Mouse (Mus musculus) myocyte (in vitro differentiated cells): ENCODE data around the gene Il9r. TPM values are rescaled to one million over a fixed set of nuclear protein-coding genes. Genes with fewer than 3 reads are reported as not detected.

ENCODE experiments used
- H3K27me3 ChIP-seq: one replicate; pipeline ENCODE4 v1.6.1; 2011; ENCODE audit not compliant: control insufficient read depth, insufficient read depth, insufficient read length
- H3K36me3 ChIP-seq: one replicate; pipeline ENCODE4 v1.6.1; 2011; ENCODE audit not compliant: control insufficient read depth, insufficient read depth
- H3K4me2 ChIP-seq: one replicate; pipeline ENCODE4 v1.6.1; 2011; ENCODE audit warnings: low read depth, control low read depth
- H3K4me3 ChIP-seq: one replicate; pipeline ENCODE4 v1.5.1; 2011; ENCODE audit warnings: mild to moderate bottlenecking, control low read depth, moderate library complexity
- H3K79me2 ChIP-seq: one replicate; pipeline ENCODE4 v1.6.1; 2011; ENCODE audit not compliant: control insufficient read depth, insufficient read depth
- H3ac ChIP-seq: one replicate; pipeline ENCODE4 v1.6.1; 2011; ENCODE audit not compliant: control insufficient read depth, insufficient read length
- CEBPB ChIP-seq: IDR thresholded peaks from 2 replicates; pipeline ENCODE4 v1.6.1; 2011; ENCODE audit warnings: mild to moderate bottlenecking, moderate library complexity; ENCODE audit not compliant: poor library complexity, insufficient read depth, severe bottlenecking
- E2F4 ChIP-seq: IDR thresholded peaks from one replicate; pipeline ENCODE4 v1.6.1; 2011; ENCODE audit warnings: mild to moderate bottlenecking, control low read depth, moderate library complexity; ENCODE audit not compliant: insufficient read depth
- MAX ChIP-seq: IDR thresholded peaks from one replicate; pipeline ENCODE4 v1.6.1; 2011; ENCODE audit warnings: low read depth, mild to moderate bottlenecking, control low read depth
- MYOD1 ChIP-seq, 3 experiments: IDR thresholded peaks; one replicate each; pipeline ENCODE4 v1.6.1; 2011; ENCODE audit warnings: control low read depth in 2 of 3, low read depth in 2 of 3, mild to moderate bottlenecking in 2 of 3, moderate library complexity in 1 of 3; ENCODE audit not compliant: insufficient read length in 2 of 3, control insufficient read depth in 1 of 3
- MYOG ChIP-seq, 3 experiments: IDR thresholded peaks; one replicate each; pipeline ENCODE4 v1.6.1; 2011; ENCODE audit warnings: control low read depth in 2 of 3, low read depth in 2 of 3, mild to moderate bottlenecking in 2 of 3; ENCODE audit not compliant: insufficient read length in 2 of 3, control insufficient read depth in 1 of 3, insufficient read depth in 1 of 3
- POLR2A ChIP-seq: IDR thresholded peaks from one replicate; pipeline ENCODE4 v1.6.1; 2011; ENCODE audit warnings: low read depth, mild to moderate bottlenecking, control low read depth, moderate library complexity; ENCODE audit not compliant: insufficient read length
- POLR2AphosphoS2 ChIP-seq: IDR thresholded peaks from one replicate; pipeline ENCODE4 v1.6.1; 2011; ENCODE audit warnings: low read depth, control low read depth; ENCODE audit not compliant: insufficient read length
- REST ChIP-seq: IDR thresholded peaks from one replicate; pipeline ENCODE4 v1.6.1; 2011; ENCODE audit warnings: mild to moderate bottlenecking, control low read depth, moderate library complexity; ENCODE audit not compliant: insufficient read depth, insufficient read length
- SRF ChIP-seq: IDR thresholded peaks from one replicate; pipeline ENCODE4 v1.6.1; 2011; ENCODE audit warnings: low read depth; ENCODE audit not compliant: control insufficient read depth, insufficient read length
- TCF12 ChIP-seq: IDR thresholded peaks from one replicate; pipeline ENCODE4 v1.6.1; 2011; ENCODE audit warnings: mild to moderate bottlenecking, control low read depth; ENCODE audit not compliant: poor library complexity, insufficient read depth, severe bottlenecking
- TCF3 ChIP-seq: IDR thresholded peaks from one replicate; pipeline ENCODE4 v1.6.1; 2011; ENCODE audit warnings: low read depth, control low read depth; ENCODE audit not compliant: insufficient read length
- USF1 ChIP-seq: IDR thresholded peaks from one replicate; pipeline ENCODE4 v1.6.1; 2011; ENCODE audit warnings: low read depth, mild to moderate bottlenecking, control low read depth, moderate library complexity
- polyA plus RNA-seq: library from polyadenylated mRNA; unstranded; fragments of >200 nt; fragmentation: generic; extraction: Trizol; gene quantifications from one replicate; pipeline ENCODE4 v1.2.1, GENCODE M21; 2012; ENCODE audit warnings: missing spikeins

The Il9r gene
- polyA plus RNA-seq, 1 experiment: 0.01 TPM

DNA sequence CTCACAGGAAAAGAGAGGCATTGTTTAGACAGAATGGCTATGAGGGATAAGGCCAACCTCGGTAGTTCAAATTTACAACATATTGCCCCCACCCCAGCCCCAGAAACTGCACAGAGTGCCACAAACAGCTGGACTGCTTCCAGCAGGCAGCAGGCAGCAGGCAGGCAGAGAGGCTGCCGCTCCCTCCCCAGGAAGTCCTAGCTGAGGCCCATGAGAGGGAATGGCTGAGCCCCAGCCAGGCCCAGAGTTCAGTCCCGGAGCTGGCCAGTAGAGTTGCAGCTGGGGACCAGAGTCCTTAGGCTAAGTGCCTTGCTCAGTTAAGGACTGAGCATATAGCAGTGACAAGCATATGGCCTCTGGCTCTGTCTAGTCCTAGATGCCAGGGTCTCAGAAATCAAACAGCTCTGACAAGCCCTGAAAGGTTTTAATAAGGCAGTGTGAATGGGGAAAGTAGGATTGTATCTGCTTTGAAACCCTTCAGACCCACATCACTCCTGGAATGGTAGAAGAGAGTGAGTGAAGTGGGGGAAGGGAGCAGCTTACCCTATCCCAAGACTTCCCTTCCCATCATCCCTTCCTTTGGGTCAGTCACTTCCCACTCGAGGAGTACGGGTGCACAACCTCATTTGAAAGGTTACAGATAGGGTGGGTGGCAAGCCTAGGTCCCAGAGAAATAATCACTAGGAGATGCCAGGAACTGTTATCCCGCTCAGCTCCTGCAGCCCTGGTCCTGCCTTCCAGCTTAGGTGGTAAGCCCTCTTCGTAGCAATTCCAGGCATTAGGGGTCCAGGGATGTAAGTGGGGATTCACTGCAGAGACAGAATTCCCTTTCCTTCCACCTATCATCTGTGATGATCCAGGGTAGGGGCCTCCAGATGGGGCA lies 25.4 kb upstream of the Il9r start:
- no peak overlapping the region for H3ac ChIP-seq
- H3K36me3 ChIP-seq: peaks cover 3% of the 10 kb centered on the region
- peak overlapping the region; percentile 76 for H3K4me2 ChIP-seq
- H3K4me3 ChIP-seq: peak overlapping the region; percentile 35
- no peaks in the 10 kb centered on the region for H3K27me3 ChIP-seq
- H3K79me2 ChIP-seq: peaks cover 12% of the 10 kb centered on the region
- no peak for TF ChIP-seq MYOD1 (IDR thresholded peaks at IDR 0.05; ENCODE audit: control insufficient read depth in 1 of 3, insufficient read length in 2 of 3, low read depth in 2 of 3)
- TF ChIP-seq SRF: no peak
- no peak for TF ChIP-seq CEBPB
- no peak for TF ChIP-seq POLR2AphosphoS2
- TF ChIP-seq MAX: no peak
- no peak for TF ChIP-seq USF1
- TF ChIP-seq TCF12: no peak
- no peak for TF ChIP-seq REST
- no peak for TF ChIP-seq POLR2A

DNA sequence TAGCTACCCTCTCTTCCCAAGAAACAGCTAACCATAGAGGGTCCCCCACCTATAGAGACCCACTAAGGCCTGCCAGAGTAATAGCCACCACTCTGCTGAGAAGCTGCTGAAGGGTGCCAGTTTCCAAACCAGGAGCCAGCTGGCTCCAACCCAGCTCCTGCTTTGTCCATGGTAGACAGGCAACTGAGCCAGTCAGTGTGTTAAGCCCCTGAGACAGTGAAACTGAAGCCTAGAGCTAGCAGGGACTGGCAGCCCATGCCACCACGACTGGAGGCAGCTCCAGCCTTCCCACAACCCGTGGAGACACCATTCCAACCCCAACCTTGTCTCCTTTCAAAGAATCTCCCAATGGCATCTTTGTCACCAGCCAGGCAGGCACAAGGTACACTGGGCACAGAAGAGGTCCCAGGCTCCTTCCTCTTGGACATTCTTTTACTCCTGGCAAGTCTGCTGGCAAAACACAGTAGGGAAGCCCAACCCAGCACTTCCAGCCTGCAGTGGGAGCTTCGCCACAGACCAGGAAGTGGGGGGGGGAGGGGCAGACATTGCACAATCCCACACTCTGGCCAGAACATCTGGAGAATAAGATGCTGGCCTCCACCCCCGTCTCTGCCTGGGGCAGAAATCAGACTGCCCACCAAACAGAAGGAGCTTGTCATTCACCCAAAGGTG lies 24.5 kb upstream of the Il9r start:
- Histone ChIP-seq H3K4me2 (peak overlapping the region; percentile 76), H3K79me2 (peaks cover 19% of the 10 kb centered on the region), H3ac (no peak overlapping the region), H3K4me3 (no peak overlapping the region), H3K36me3 (no peaks in the 10 kb centered on the region), H3K27me3 (no peaks in the 10 kb centered on the region)
- TF ChIP-seq E2F4 (no peak), CEBPB (peak; percentile 100), TCF3 (no peak), MYOG (IDR thresholded peaks at IDR 0.05; ENCODE audit: control insufficient read depth in 1 of 3, insufficient read depth in 1 of 3, insufficient read length in 2 of 3, low read depth in 2 of 3) (no peak), USF1 (no peak), POLR2A (no peak), TCF12 (peak; percentile 67), REST (no peak), MYOD1 (IDR thresholded peaks at IDR 0.05; ENCODE audit: control insufficient read depth in 1 of 3, insufficient read length in 2 of 3, low read depth in 2 of 3) (no peak), SRF (no peak), MAX (no peak), POLR2AphosphoS2 (peak; percentile 27)

DNA sequence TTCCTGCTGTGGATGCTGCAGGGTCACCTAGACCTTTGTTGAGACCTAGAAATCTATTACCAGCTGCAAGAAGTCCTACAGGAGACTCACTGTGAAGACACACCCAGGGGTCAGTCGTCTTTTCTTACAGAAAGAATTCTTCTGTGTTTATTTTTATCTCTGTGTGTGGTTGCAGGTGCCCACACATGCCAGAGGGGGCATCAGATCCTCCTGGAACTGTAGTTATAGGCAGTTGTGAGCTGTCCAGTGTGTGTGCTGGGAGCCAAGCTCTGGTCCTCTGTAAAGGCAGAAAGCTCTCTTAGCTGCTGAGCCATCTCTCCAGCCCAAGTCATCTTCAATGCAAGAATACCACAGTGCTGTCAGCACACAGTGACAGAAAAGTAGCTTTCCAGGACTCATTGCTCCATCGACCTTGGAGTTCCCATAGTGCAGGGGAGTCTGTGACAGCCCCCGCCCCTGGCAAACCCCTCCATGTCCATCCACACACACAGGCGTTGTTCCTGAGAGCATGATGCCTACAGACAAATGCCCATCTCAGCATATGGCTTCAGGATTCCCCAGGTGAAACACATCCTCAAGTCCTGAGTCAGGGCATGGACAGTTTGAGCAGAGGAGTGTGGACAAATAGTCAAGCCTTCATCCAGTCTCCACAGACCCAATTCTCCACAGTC lies 23.4 kb upstream of the Il9r start:
- TF ChIP-seq USF1 (no peak), MYOG (IDR thresholded peaks at IDR 0.05; ENCODE audit: control insufficient read depth in 1 of 3, insufficient read depth in 1 of 3, insufficient read length in 2 of 3, low read depth in 2 of 3) (no peak), REST (no peak), TCF3 (no peak), MYOD1 (IDR thresholded peaks at IDR 0.05; ENCODE audit: control insufficient read depth in 1 of 3, insufficient read length in 2 of 3, low read depth in 2 of 3) (no peak), POLR2A (no peak), TCF12 (no peak), SRF (no peak), CEBPB (no peak), E2F4 (no peak), POLR2AphosphoS2 (no peak)
- peak overlapping the region; percentile 80 for H3K4me2 ChIP-seq
- no peak overlapping the region for H3K4me3 ChIP-seq

DNA sequence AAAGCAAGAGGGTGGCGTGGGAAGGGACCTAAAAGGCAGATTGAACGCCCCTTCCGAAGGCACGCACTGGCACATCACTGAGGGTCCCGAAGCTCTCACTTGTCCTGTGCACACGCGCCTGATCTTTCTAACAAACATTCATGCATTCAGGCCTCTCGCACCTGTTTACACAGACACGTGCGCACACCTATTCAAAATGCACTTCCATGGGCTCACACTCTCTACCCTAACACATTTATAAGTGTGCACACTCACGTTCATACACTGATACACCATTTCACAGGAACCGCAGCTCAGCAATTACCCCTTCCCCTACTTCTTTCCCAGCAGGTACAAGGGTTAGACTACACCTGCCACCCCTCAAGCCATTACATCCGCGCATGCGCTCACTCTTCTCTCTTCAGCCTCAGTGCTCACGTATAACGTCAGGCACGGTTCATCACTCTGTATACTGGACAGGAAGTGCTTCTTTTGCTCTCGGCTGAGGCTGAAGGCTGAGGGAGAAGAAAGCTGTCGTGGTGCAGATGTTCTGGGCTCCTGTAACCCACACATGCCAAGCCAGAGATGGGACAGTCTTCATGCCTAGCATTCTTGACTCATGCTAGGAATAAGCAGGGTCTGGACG lies 22.6 kb upstream of the Il9r start:
- Histone ChIP-seq H3K4me2 (peak overlapping the region; percentile 80), H3K36me3 (no peaks in the 10 kb centered on the region), H3K79me2 (peaks cover 38% of the 10 kb centered on the region), H3K4me3 (peak overlapping the region; percentile 62), H3ac (peak overlapping the region; percentile 74), H3K27me3 (no peaks in the 10 kb centered on the region)
- no peak for TF ChIP-seq REST
- no peak for TF ChIP-seq CEBPB
- TF ChIP-seq POLR2AphosphoS2: no peak

More for the DNA sequence above, 23.4 kb upstream of the Il9r start:
- Histone ChIP-seq H3K36me3 (no peaks in the 10 kb centered on the region), H3K27me3 (no peaks in the 10 kb centered on the region), H3K79me2 (peaks cover 31% of the 10 kb centered on the region), H3ac (no peak overlapping the region)
